Mouse (Mus musculus) embryo, embryonic 9.5 days (tissue): ENCODE data around the gene Kidins220.

Experiments
- DNase-seq: peaks from one replicate; pipeline ENCODE4 v3.0.0-alpha.2; 2017; ENCODE audit errors: extremely low spot score

The Kidins220 gene

GRCm38 (mm10) chr12:25109971-25110681, 135.4 kb downstream of the Kidins220 start:
- DNase-seq: no peak

- no peak for DNase-seq
Measured at GRCm38 (mm10) chr12:25110682-25111078, 136.0 kb downstream of the Kidins220 start.
